Mouse (Mus musculus): Measurements from ENCODE around the gene Manf. TPM values are rescaled to one million over a fixed set of nuclear protein-coding genes. Genes with fewer than 3 reads are reported as not detected.

Gene Manf
- total RNA-seq, 1 experiment from 2014 or later, result 250 TPM

Other genes with a start within 250 kb of the Manf start
- gene Grm2, start 235.9 kb downstream of the Manf start, total RNA-seq (2021), result not detected in 2 replicates
- gene Tex264, start 206.1 kb downstream of the Manf start, total RNA-seq (2021), result 117 and 130 TPM in 2 replicates
- 21.7 and 26.1 TPM in 2 replicates for gene Rad54l2, start 102.8 kb downstream of the Manf start, total RNA-seq (2021)
- 32.0 and 41.5 TPM in 2 replicates for gene Dcaf1, start 70.1 kb downstream of the Manf start, total RNA-seq (2021)
- 23.2 and 28.0 TPM in 2 replicates for gene Rbm15b, start 4.6 kb downstream of the Manf start, total RNA-seq (2021)

Data from adrenal gland, postnatal 25 days (tissue).